Mouse (Mus musculus) common myeloid progenitor, adult 5-6 weeks (primary cell): ENCODE measurements at regions not wholly inside any gene's neighbourhood (a gene's known extent, or its start where the extent isn't known, plus 50 kb on each side); places are given as distances from the start of the nearest gene placed in this dataset.

Experiments used
- ATAC-seq: replicated peaks from 2 replicates; pipeline ENCODE4 v1.8.0; 2016; ENCODE audit warnings: low read depth, mild to moderate bottlenecking, moderate TSS enrichment, inconsistent platforms; ENCODE audit not compliant: poor library complexity, severe bottlenecking

DNA sequence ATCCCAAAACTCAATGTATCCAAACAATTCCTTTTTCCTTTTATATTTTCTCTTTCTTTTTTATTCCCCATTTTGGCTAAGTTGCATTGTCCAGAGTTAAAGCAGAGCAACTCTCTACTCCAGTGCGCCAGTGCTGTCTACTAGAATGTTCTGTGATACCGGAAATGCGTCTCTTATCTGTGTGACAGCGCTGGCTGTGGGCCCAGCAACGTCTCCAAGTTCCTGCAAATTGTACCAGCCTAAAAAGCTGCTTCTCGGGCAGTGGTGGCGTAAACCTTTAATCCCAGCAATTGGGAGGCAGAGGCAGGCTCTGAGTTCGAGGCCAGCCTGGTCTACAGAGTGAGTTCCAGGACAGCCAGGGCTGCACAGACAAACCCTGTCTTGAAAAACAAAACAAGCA is 59.4 kb downstream of the Cox18 start:
- ATAC-seq: 0 out of 2 replicates have a peak, but pooled peaks have one; percentile 32

DNA sequence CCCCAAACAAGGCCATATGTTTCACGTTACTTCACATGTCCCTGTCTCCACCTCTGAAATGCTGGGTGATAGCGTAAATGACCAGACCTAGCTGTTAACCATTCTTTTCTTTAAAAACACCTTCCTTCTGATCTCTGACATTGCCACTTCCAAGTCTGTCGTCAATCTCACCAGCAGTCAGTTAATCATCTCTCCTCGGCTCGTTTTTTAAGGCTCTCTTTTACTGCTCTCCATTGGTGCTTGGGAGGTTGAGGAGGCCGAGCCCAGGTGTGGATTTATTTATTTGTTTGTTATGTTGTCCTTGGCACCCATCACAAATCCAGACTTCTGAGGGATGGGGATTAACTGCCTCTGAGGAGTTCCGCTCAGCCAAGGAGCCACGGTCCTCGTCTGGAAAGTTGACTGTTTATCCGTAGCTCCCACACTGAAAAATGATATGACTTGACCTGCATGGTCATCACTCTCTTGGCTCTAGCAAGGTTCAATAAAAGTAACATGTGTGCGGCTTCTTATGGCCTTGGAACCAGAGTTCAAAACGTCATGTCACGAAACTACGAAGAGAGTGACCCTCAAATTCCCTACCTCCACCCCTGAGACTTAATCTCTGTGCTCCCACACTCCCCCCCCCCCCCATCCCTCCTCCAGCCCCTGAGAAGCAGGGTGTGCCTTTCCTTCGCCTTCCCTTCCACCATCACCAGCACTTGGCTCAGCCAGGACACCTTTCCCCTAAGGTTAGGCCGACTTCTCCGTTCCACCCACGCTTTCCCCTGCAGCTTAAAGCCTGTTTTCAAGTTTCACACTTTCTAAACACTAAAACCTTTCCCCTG is 60.6 kb downstream of the Cox18 start:
- no peak for ATAC-seq

DNA sequence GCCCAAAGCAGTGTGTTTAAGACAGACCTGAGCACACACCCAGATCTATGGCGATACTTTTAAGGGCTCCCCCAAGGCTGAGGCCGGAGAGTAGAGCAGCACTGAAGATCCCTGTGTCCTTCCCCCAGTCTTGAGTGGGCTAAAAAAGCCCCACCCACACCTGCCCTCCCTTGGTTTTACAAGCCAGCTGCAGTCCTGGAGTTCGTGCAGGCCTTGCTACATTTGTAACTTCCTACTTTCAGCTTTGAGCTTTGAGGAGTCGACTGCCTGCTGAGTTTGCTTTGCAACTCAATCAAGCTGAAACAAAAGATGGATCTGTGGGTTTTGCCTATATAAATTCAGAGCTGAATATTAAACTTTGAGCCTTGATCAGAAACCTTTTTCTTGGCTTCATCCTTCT is 63.5 kb downstream of the Cox18 start:
- ATAC-seq: no peak

DNA sequence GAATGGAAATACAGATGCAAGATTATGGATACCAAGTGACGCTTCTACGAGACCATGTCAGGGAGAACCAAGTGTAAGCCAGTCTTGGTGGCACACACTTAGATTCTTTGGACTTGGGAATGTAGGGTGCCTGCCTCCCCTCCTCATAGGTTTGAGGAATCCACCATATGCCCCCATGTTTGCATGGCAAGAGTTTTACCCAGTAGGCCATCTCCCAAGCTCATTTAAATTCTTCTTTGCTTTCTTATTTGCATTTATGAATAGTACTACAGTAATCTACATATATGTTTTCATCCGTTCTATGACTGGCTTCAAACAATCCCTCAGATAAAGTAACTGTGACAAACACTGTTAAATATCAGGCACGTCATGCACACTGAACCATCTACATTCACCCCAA is 67.3 kb downstream of the Cox18 start:
- ATAC-seq: no peak

DNA sequence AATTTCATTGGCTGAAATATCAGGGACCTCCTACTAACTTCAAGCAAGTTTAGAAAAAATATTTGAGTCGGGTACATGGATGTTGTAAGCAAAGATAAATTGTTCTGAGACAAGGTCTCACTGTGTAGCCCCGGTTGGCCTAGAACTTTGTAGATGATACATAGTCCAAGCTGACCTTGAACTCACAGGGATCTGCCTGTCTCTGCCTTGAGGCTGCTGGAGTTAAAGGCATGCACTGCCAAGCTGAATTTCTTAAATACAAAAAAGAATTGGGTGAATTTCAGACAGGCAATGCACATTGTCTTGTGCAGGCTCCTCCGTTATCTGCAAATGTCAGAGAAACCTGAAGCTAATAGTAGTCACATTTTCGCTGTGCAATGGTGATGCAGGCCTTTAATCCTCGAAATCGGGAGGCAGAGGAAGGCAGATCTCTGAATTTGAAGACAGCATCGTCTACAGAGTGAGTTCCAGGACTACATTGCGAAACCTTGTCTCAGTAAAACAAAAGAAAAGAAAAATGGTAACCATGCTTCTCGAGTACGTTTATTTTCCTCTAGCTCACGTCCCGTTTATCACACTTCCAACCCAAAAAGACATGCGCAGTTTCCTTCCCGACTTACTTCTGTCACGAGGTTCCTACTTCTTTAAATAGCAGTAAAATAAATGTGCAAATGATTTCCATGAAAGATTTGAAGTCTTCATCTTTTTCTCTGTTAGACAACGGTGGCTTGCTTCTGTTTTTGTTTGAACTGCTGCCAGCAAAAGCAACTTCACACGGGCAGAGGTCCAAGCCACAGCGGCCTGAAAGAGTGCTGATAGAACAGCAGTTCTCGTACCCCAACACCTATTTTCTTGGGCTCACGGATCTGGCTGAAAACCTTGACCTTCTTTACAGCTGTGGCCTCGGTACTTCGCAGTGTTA is 73.9 kb downstream of the Cox18 start:
- peak; percentile 89 for ATAC-seq

DNA sequence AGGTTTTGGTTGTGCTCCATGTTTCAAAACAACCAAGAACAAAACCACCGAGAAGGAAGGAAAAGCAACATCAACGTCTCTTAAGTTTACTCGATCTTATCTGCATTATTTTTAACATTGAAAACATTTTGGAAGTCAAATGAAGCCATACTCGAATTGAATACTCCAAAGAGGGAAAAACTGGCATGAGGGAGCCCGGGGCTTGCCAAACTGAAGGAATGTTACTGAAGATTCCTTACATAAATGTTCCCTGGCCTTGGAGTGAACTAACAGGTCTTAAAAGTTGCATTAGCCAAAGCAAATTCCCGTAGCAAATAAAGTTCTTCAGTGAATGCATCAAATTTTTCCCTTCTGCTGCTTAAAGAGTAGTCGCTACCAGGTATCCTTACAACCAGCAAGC is 87.8 kb downstream of the Cox18 start:
- ATAC-seq: no peak

DNA sequence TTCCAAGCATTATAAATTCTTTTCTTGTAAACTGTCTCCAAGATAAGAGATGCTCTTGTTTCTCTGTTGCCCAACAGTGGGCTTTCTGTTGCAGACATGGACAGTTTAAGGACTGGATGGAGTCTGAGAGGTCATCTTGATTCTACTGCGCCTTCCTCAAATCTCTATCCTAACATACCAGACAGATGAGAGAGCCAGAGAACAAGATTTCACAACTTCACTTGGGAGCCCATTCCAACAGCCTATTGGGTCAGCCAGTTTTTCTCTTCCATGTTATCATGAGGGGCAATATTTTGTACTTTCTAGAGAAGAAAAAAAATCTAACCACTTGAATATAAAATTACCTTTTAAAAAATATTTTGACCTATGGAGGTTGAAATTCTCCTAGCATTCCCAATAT is 116.8 kb downstream of the Cox18 start:
- ATAC-seq: no peak

DNA sequence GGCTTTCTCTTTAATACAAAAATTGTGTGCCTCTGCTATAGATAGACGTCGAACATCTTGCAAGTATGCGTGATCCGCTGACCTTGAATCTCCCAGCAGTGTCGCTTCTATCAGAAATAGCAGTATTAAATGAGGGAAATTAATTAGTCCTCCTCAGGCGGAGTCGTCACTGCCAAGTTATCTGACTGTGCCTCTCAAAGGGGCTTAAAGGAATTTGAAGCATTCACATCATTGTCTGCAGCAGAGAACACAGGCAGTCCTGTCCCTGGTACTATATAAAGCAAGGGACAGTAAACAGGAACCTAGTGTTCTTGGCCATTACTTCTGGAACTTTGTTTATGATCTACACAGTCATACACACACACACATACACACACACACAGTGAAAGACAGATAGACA is 119.1 kb downstream of the Cox18 start:
- ATAC-seq: no peak

DNA sequence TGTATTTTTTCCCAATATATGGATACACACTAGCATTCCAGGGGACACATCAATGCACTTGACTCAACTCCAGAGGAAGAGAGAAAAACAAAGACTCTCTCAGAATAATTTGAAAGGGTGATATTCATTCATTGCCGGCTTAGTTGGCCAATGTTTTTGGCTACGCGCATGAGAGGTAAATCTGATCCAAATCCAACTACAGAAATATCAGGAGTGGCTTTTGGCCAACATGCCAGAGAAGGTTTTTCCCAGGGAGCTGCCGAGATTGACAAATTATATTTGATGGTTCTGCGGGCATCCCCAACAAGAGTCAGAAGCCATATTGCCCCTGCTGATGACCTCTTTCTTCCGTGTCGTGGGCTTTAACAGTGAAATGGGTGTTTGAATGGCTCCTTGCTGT is 135.3 kb downstream of the Cox18 start:
- no peak for ATAC-seq

DNA sequence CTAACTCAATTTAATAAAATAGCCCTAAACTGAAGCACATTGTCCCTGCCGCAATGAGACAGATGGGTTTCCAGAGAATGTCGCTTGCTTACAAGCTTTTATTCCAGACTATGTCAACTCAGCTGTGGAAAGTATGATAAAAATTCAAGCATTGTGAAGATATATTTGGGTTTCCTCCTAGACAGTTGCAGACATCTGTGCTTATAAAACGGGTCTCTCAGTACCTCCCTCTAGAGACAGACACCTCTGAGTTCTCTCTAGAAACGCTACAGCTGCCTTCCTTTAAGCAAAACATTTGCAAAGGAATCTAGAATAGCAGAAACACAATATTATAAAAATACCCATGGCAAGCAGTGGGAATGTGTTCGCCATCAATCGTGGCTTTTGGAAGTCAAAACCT is 137.3 kb downstream of the Cox18 start:
- ATAC-seq: no peak

DNA sequence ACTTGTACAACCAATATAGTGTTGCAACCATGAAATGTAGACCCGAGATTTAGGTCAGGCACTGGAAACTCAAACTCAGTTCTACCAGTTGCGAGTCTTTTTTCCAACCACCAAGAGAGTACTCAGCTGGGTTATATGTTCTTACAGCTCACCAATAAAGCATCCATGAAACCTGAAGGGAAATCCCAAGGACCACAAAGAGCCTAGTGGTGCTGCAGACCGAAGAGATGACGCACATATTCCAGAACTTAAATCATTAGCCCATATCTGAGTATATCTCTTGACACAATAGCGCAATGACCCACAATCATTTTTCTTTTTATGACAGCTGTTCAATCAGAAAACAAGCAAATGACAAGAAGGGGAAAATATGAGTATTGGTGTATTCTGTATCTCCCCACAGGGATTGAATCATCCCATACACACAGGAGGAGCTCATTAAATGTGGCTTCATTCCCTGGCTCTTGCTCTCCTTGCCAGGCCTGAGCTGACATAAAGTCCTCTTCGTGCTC is 146.7 kb downstream of the Cox18 start:
- ATAC-seq: no peak

DNA sequence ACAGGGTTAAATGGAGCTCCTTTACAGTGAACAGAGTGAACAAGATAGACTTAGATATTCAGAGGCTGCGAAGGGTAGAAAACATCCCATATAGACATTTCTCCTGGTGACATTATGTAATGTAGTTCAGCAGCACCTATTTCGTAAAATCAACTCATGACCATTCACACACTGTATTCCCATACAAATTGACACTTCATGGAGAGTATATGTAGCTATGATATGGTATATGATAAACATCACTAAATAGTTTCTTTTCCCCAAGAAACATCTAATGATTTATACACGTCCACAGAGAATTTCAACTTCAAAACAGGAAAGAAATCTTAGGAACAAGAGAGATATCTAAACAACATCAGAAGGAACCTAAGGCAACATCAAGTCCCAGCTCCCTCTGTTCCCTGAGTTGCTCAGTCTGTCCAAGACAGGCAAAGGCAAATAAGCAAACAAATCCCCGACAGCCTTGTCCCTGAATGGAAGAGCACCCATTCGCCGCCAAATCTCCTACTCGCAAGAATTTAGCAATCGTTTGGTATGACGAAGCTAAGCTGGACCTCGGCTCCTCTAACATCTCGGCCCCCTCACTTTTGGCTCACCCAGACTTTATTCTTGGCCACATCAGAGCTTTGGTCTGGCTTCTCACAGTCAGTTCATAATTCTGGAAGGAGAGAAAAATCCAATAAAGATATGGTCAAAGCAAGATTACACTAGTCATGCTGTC is 148.0 kb downstream of the Cox18 start:
- ATAC-seq: no peak

DNA sequence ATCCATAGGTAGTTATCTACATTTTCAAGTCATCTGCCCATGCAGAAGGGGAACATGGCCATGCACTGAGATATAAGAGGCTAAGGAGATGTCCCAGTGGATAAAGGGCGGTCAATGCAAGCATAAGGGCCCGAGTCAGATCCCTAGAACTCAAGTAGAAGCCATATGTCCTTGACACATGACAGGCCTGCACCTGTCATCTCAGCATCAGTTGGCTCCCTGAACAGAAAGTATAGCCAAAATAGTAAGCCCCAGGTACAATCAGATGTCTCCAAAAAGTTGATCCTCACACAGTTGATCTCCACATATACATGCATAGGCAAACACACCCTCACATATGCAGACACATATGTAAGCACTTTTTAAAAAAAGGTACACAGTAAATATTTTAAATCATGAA is 152.0 kb downstream of the Cox18 start:
- no peak for ATAC-seq

DNA sequence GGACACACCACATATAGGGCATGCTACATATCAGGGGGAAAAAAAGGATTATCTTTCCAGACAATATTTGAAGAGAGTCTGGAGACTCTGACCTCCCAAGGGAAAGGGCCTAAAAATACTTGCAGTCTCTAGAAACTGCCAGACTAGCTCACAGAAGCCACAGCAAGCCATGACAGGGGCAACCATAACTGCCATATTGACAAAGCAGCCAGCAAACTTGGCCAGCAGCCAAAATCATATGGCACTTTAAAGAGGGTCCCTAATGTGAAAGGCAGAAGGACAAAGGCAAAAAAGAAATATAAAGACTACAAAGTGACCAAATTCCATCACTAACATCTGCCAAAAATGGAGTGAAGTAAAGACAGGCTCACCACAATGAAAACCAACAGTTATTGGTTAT is 155.2 kb downstream of the Cox18 start:
- no peak for ATAC-seq

DNA sequence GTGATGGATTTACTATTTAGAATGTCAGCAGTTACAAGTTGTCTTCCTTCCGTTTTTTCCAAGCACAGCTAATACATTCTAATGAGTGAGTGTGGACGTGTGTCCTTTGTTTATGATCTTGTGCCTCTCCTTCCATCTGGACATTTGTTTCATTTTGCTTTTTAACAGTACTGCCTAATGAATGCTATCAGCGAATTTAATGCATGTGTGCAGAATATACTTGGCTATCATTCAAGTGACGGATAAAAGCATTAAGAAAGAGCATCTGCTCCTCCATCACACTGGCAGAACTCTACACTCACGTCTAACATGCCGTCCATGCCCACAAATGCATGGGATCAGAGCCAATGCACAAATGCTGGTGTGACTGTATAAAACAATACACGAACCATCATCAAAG is 156.0 kb downstream of the Cox18 start:
- no peak for ATAC-seq

DNA sequence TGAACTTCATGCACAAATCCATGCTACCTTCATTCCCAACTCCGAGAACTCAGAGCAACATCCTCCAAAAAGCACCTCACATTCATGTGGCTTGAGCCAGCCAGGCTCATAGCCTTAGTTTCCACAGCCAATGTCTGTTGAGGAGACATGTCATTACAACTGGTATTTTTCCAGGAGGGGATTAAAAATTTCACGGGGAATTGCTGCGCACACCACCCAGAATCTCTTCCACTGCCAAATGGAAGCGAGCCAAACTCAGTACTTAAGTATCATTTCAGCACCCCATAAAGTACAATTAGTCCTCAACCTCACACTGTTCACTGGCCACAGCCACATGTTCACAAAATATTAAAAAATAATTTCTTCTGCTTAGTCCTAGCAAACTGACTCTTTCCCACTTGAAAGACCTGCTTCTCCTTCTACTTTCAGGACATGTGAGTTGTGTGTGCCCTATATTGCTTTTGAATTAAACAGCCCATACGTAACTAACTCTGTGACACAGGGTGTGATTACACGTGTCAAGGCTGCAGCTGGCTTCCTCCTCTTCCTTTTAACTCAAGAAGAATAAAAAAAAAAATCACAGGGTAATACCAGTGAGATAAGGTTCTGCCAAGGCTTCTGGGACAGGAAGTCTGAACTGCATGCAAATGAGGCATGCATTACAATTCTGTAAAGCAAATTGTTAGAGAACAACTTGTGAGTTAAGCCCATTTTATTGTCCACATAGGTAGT is 157.8 kb downstream of the Cox18 start:
- ATAC-seq: peak; percentile 73; the same call in 1 of the 2 replicates

DNA sequence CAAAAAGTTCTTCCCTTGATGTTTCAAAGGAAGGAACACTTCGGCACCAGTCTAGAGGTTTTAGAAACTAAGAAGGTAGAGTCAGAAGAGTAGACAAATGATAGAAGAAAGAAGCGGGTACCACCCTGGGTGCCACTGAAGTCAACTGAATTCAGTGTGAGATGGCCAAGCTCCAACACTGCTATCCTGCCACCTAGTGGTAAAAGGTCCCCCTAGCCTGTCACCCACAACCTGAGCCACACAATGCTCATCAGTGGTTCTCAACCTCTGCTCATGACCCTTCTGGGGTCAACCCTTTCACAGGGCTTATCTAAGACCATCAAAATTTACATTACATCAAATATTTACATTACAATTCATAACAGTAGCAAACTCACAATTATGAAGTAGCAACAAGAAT is 168.1 kb downstream of the Cox18 start:
- ATAC-seq: peak; percentile 86

DNA sequence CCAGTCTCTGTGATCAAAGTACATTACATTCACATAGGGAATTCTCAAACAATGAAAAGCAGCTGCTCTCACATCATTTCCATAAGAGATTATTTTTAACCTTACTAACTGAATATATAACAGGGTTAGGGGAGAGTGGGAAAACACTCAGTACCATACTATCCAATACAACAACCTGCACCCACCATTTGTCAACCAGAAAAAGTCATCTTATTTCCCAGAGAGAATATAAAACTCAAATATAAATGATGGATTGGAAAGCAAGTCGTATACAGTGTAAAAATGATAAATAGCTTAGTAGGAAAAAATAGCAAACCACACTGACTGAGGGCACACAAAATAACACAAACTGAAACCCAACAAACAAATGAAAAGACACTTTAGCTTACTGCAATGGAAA is 169.4 kb upstream of the Adamts3 start:
- ATAC-seq: no peak

DNA sequence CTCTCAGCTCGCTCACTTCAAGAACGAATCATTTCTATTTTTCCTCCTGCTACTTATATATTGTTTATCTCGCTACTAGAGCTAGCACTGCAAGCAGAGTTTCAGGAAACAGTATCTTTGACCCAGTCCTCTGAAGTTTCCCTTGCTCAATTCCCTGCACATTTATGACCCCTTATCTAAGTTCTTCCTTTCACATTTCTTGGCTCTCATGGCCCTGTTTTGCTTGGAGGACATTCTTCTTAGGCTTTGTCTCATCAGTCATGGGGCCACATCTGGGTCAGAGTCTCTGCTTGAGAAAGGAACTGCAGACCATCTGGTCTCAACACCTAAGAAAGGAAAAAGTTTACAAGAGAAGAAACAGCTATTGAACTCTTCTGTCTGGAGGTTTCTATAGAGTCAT is 166.7 kb upstream of the Adamts3 start:
- no peak for ATAC-seq

DNA sequence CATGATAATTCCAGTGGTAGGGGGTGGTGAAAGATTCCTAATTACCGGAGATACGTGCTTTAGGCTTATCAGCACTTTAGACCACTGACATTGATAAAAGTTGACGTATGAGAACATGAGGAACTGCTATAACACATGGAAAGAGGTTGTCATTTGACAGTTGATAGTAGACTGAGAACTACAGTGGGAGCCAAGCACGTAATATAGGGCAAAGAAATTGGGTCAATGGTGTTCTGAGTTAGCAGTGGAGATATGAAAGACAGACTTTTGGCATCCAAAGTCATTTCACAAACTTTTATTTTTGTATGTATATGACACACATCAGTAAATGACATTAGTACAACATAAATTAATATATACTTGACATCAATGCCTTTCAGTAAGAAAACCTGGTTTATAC is 159.6 kb upstream of the Adamts3 start:
- no peak for ATAC-seq
